Mouse (Mus musculus): Measurements from ENCODE around the gene Krtap10-4. TPM values are rescaled to one million over a fixed set of nuclear protein-coding genes. Genes with fewer than 3 reads are reported as not detected.

Gene Krtap10-4
- polyA plus RNA-seq, 1 experiment from 2014 or later = not detected

Other genes starting within 250 kb of the Krtap10-4 start
- gene Pttg1ip, start 245.4 kb downstream of the Krtap10-4 start, polyA plus RNA-seq (2015; fragmentation: Nextera tagmentation; extraction: Ambion mirVana) = 177 and 181 TPM in 2 replicates
- 330 and 356 TPM in 2 replicates for gene Sumo3, start 221.0 kb downstream of the Krtap10-4 start, polyA plus RNA-seq (2015; fragmentation: Nextera tagmentation; extraction: Ambion mirVana)
- 1.9 TPM in 1 of 2 replicates, not detected in the other for gene Gm49325, start 220.9 kb downstream of the Krtap10-4 start, polyA plus RNA-seq (2015; fragmentation: Nextera tagmentation; extraction: Ambion mirVana)
- gene Ube2g2, start 204.8 kb downstream of the Krtap10-4 start, polyA plus RNA-seq (2015; fragmentation: Nextera tagmentation; extraction: Ambion mirVana) = 61.5 and 68.6 TPM in 2 replicates
- gene Tspear, start 140.5 kb downstream of the Krtap10-4 start, polyA plus RNA-seq (2015; fragmentation: Nextera tagmentation; extraction: Ambion mirVana) = 0.48 and 0.51 TPM in 2 replicates
- not detected in 2 replicates for gene Gm19402, start 136.3 kb downstream of the Krtap10-4 start, polyA plus RNA-seq (2015; fragmentation: Nextera tagmentation; extraction: Ambion mirVana)
- gene Gm9508, start 129.9 kb downstream of the Krtap10-4 start, polyA plus RNA-seq (2015; fragmentation: Nextera tagmentation; extraction: Ambion mirVana) = not detected in 2 replicates
- not detected in 2 replicates for gene Gm10272, start 120.5 kb downstream of the Krtap10-4 start, polyA plus RNA-seq (2015; fragmentation: Nextera tagmentation; extraction: Ambion mirVana)
- not detected in 2 replicates for gene Gm10024, start 115.6 kb downstream of the Krtap10-4 start, polyA plus RNA-seq (2015; fragmentation: Nextera tagmentation; extraction: Ambion mirVana)
- gene Gm10142, start 111.3 kb downstream of the Krtap10-4 start, polyA plus RNA-seq (2015; fragmentation: Nextera tagmentation; extraction: Ambion mirVana) = not detected in 2 replicates
- gene Krtap12-1, start 106.5 kb downstream of the Krtap10-4 start, polyA plus RNA-seq (2015; fragmentation: Nextera tagmentation; extraction: Ambion mirVana) = not detected in 2 replicates
- gene Gm10100, start 100.6 kb downstream of the Krtap10-4 start, polyA plus RNA-seq (2015; fragmentation: Nextera tagmentation; extraction: Ambion mirVana) = not detected in 2 replicates
- not detected in 2 replicates for gene Gm18596, start 84.5 kb downstream of the Krtap10-4 start, polyA plus RNA-seq (2015; fragmentation: Nextera tagmentation; extraction: Ambion mirVana)
- not detected in 2 replicates for gene Gm9736, start 75.7 kb downstream of the Krtap10-4 start, polyA plus RNA-seq (2015; fragmentation: Nextera tagmentation; extraction: Ambion mirVana)
- not detected in 2 replicates for gene Gm3233, start 67.4 kb downstream of the Krtap10-4 start, polyA plus RNA-seq (2015; fragmentation: Nextera tagmentation; extraction: Ambion mirVana)
- not detected in 2 replicates for gene Gm3238, start 55.8 kb downstream of the Krtap10-4 start, polyA plus RNA-seq (2015; fragmentation: Nextera tagmentation; extraction: Ambion mirVana)
- gene Gm7138, start 50.2 kb downstream of the Krtap10-4 start, polyA plus RNA-seq (2015; fragmentation: Nextera tagmentation; extraction: Ambion mirVana) = not detected in 2 replicates
- gene Gm3250, start 44.6 kb downstream of the Krtap10-4 start, polyA plus RNA-seq (2015; fragmentation: Nextera tagmentation; extraction: Ambion mirVana) = not detected in 2 replicates
- not detected in 2 replicates for gene Gm7137, start 38.9 kb downstream of the Krtap10-4 start, polyA plus RNA-seq (2015; fragmentation: Nextera tagmentation; extraction: Ambion mirVana)
- gene Gm9639, start 32.0 kb downstream of the Krtap10-4 start, polyA plus RNA-seq (2015; fragmentation: Nextera tagmentation; extraction: Ambion mirVana) = not detected in 2 replicates
- not detected in 2 replicates for gene Gm19668, start 28.0 kb downstream of the Krtap10-4 start, polyA plus RNA-seq (2015; fragmentation: Nextera tagmentation; extraction: Ambion mirVana)
- not detected in 2 replicates for gene Gm9507, start 15.3 kb downstream of the Krtap10-4 start, polyA plus RNA-seq (2015; fragmentation: Nextera tagmentation; extraction: Ambion mirVana)
- not detected in 2 replicates for gene Gm2696, start 12.4 kb downstream of the Krtap10-4 start, polyA plus RNA-seq (2015; fragmentation: Nextera tagmentation; extraction: Ambion mirVana)
- not detected in 2 replicates for gene Krtap10-10, start 8.9 kb upstream of the Krtap10-4 start, polyA plus RNA-seq (2015; fragmentation: Nextera tagmentation; extraction: Ambion mirVana)
- not detected in 2 replicates for gene Gm36176, start 19.7 kb upstream of the Krtap10-4 start, polyA plus RNA-seq (2015; fragmentation: Nextera tagmentation; extraction: Ambion mirVana)
- not detected in 2 replicates for gene Gm10318, start 25.8 kb upstream of the Krtap10-4 start, polyA plus RNA-seq (2015; fragmentation: Nextera tagmentation; extraction: Ambion mirVana)
- not detected in 2 replicates for gene Gm3285, start 34.9 kb upstream of the Krtap10-4 start, polyA plus RNA-seq (2015; fragmentation: Nextera tagmentation; extraction: Ambion mirVana)
- 3.3 TPM in 2 replicates for gene Lrrc3, start 75.4 kb upstream of the Krtap10-4 start, polyA plus RNA-seq (2015; fragmentation: Nextera tagmentation; extraction: Ambion mirVana)
- gene Trpm2, start 143.5 kb upstream of the Krtap10-4 start, polyA plus RNA-seq (2015; fragmentation: Nextera tagmentation; extraction: Ambion mirVana) = 0.91 and 0.92 TPM in 2 replicates
- gene 1810043G02Rik, start 151.4 kb upstream of the Krtap10-4 start, polyA plus RNA-seq (2015; fragmentation: Nextera tagmentation; extraction: Ambion mirVana) = 16.0 and 17.5 TPM in 2 replicates
- gene Pfkl, start 183.0 kb upstream of the Krtap10-4 start, polyA plus RNA-seq (2015; fragmentation: Nextera tagmentation; extraction: Ambion mirVana) = 282 and 298 TPM in 2 replicates
- 0.29 and 0.33 TPM in 2 replicates for gene Dnmt3l, start 214.9 kb upstream of the Krtap10-4 start, polyA plus RNA-seq (2015; fragmentation: Nextera tagmentation; extraction: Ambion mirVana)
- 0.16 and 0.20 TPM in 2 replicates for gene Aire, start 216.5 kb upstream of the Krtap10-4 start, polyA plus RNA-seq (2015; fragmentation: Nextera tagmentation; extraction: Ambion mirVana)
- 5.9 and 6.7 TPM in 2 replicates for gene Icosl, start 242.2 kb upstream of the Krtap10-4 start, polyA plus RNA-seq (2015; fragmentation: Nextera tagmentation; extraction: Ambion mirVana)

All from intestine, embryonic 16.5 days (tissue).